25 mouse cellular contexts compared by ENCODE assay signal in the genomic region with DNA sequence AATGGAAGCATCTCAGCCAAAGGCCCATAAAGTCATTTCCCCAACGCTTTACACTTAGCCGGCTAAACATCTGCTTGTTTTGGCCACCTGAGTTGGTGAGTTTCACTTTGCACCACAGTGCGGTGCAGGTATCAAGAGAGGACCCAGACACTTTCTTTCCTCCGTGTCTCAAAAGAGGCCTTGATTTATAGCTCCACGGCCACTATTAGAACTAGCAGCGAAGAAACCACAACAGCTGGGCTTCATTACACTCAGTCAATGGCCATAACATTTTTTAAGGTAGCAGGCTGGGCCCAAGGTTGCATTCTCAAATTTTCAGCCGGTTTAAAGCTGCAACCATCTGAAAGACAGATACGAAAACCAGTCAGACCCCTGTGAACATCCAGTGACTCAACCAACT.
DNase-seq lines count a peak whose midpoint lies in the region; ATAC-seq and TF ChIP-seq lines count a peak whose summit lies in the region.
"Had no signal": no experiment of that assay in that cellular context is flagged by ENCODE, and none has a peak within 500 bp of the region (broad histone marks: within the 10 kb centered on the region; RNA-seq: fewer than 3 reads in every experiment).

No protein-coding gene starts in this region.

- no peaks in the 10 kb centered on the region for H3K36me3 ChIP-seq in kidney, adult 2 months (ENCODE audit: control insufficient read depth, insufficient read depth, low read length)
- H3K36me3 ChIP-seq in limb, embryonic 10.5 days = no peaks in the 10 kb centered on the region
- no peaks in the 10 kb centered on the region for H3K36me3 ChIP-seq in hindbrain, embryonic 16.5 days (ENCODE audit: control insufficient read depth, insufficient read depth, low read length)
- H3K36me3 ChIP-seq: forebrain, embryonic 12.5 days; heart, embryonic 15.5 days; lung, embryonic 15.5 days; midbrain, embryonic 15.5 days; stomach, embryonic 15.5 days had no signal

- H3K27me3 ChIP-seq in kidney, adult 2 months (replicated peaks; ENCODE audit: control insufficient read depth, insufficient read depth, low read length) = no peaks in the 10 kb centered on the region
- H3K27me3 ChIP-seq in limb, embryonic 10.5 days (ENCODE audit: low read depth, poor library complexity, severe bottlenecking) = no peaks in the 10 kb centered on the region
- H3K27me3 ChIP-seq in hindbrain, embryonic 16.5 days (replicated peaks; ENCODE audit: control insufficient read depth, insufficient read depth, low read length) = no peaks in the 10 kb centered on the region
- H3K27me3 ChIP-seq: CH12.LX; forebrain, embryonic 12.5 days; heart, embryonic 15.5 days; lung, embryonic 15.5 days; midbrain, embryonic 15.5 days; stomach, embryonic 15.5 days had no signal

- H3K4me2 ChIP-seq in hindbrain, embryonic 16.5 days (ENCODE audit: low read length) = no peak overlapping the region
- H3K4me2 ChIP-seq: forebrain, embryonic 12.5 days; heart, embryonic 15.5 days; lung, embryonic 15.5 days; midbrain, embryonic 15.5 days; stomach, embryonic 15.5 days had no signal

- H3K4me3 ChIP-seq in kidney, adult 2 months (ENCODE audit: insufficient read depth, low read depth, low read length) = no peak overlapping the region
- no peak overlapping the region for H3K4me3 ChIP-seq in limb, embryonic 10.5 days
- no peak overlapping the region for H3K4me3 ChIP-seq in hindbrain, embryonic 16.5 days (ENCODE audit: low read length)
- H3K4me3 ChIP-seq: forebrain, embryonic 12.5 days; heart, adult 2 months; heart, embryonic 15.5 days; left cerebral cortex, adult 2 months; lung, embryonic 15.5 days; midbrain, embryonic 15.5 days; stomach, embryonic 15.5 days had no signal

- intact Hi-C loops in heart, postnatal 25 days (cut with DNase I) = no loop called here

- 36% methylated on average over 8 of the region's 8 CpGs for WGBS in kidney, adult 2 months
- 29% methylated on average over 8 of the region's 8 CpGs for WGBS in limb, embryonic 10.5 days
- 87% methylated on average over 8 of the region's 8 CpGs for WGBS in hindbrain, embryonic 16.5 days

- no peaks in the 10 kb centered on the region for H3K4me1 ChIP-seq in kidney, adult 2 months (ENCODE audit: control insufficient read depth, insufficient read depth, low read length)
- peaks cover 20% of the 10 kb centered on the region for H3K4me1 ChIP-seq in limb, embryonic 10.5 days
- no peaks in the 10 kb centered on the region for H3K4me1 ChIP-seq in hindbrain, embryonic 16.5 days (ENCODE audit: control insufficient read depth, insufficient read depth, low read depth, low read length)
- H3K4me1 ChIP-seq: forebrain, embryonic 12.5 days; heart, embryonic 15.5 days; midbrain, embryonic 15.5 days; stomach, embryonic 15.5 days had no signal

- peak; percentile 44 for DNase-seq in embryo, embryonic 11 days
- no peak for DNase-seq in embryo, embryonic 9.5 days (ENCODE audit: extremely low spot score)
- peak; percentile 12 for DNase-seq in kidney, postnatal 14 days
- no peak for DNase-seq in kidney, adult 2 months
- peak; percentile 49 for DNase-seq in limb, embryonic 10.5 days (ENCODE audit: low spot score)
- no peak for DNase-seq in lung, postnatal 4 days
- DNase-seq in heart, postnatal 25 days (ENCODE audit: low spot score) = no peak
- DNase-seq: cerebellum, adult 18-20 months; cerebellum, postnatal 36 days; gastrocnemius, postnatal 14 days; heart, adult 2 months; kidney, adult 8-10 months; left cerebral cortex, postnatal 4 days; right cerebral cortex, postnatal 25 days; thymus, adult 18-20 months; thymus, postnatal 4 days had no signal

- no peak for TF ChIP-seq CTCF in kidney, adult 2 months (conservative IDR thresholded peaks at IDR 0.05; ENCODE audit: insufficient read depth, insufficient read length, low read depth, low read length)

- no peaks in the 10 kb centered on the region for H3K9me3 ChIP-seq in limb, embryonic 10.5 days (replicated peaks)
- H3K9me3 ChIP-seq in hindbrain, embryonic 16.5 days (ENCODE audit: control insufficient read depth, low read length) = no peaks in the 10 kb centered on the region
- H3K9me3 ChIP-seq: forebrain, embryonic 12.5 days; heart, embryonic 15.5 days; lung, embryonic 15.5 days; midbrain, embryonic 15.5 days; stomach, embryonic 15.5 days had no signal

- TF ChIP-seq POLR2A in kidney, adult 2 months (IDR thresholded peaks at IDR 0.05; ENCODE audit: low read depth, low read length) = no peak

- H3K9ac ChIP-seq in hindbrain, embryonic 16.5 days (ENCODE audit: low read depth, low read length) = no peak overlapping the region
- H3K9ac ChIP-seq: forebrain, embryonic 12.5 days; heart, embryonic 15.5 days; liver, embryonic 14.5 days; lung, embryonic 15.5 days; midbrain, embryonic 15.5 days; stomach, embryonic 15.5 days had no signal

- no peak overlapping the region for H3K27ac ChIP-seq in kidney, adult 2 months (ENCODE audit: insufficient read depth, low read depth, low read length)
- peak overlapping the region; percentile 46; the same call in 1 of the 2 replicates for H3K27ac ChIP-seq in limb, embryonic 10.5 days
- no peak overlapping the region for H3K27ac ChIP-seq in hindbrain, embryonic 16.5 days (ENCODE audit: low read depth, low read length)
- H3K27ac ChIP-seq: forebrain, embryonic 12.5 days; heart, adult 2 months; heart, embryonic 15.5 days; left cerebral cortex, adult 2 months; liver, embryonic 14.5 days; lung, embryonic 15.5 days; midbrain, embryonic 15.5 days; stomach, embryonic 15.5 days had no signal

- no peak for ATAC-seq in hindbrain, embryonic 16.5 days
- ATAC-seq: midbrain, embryonic 15.5 days had no signal

Comparison
In these comparisons a context has a peak if more than half of its experiments do, and no peak if none do; other contexts are left out.
1. DNase-seq: peak in embryo, embryonic 11 days (single experiment), kidney, postnatal 14 days (single experiment) and limb, embryonic 10.5 days (single experiment); none in embryo, embryonic 9.5 days (single experiment), kidney, adult 2 months (single experiment), lung, postnatal 4 days (0 of 2) and heart, postnatal 25 days (single experiment).